Mouse (Mus musculus) intestine, postnatal 0 days (tissue): ENCODE measurements around the gene Cacng2. TPM values are rescaled to one million over a fixed set of nuclear protein-coding genes. Genes with fewer than 3 reads are reported as not detected.

ENCODE experiments used
- ATAC-seq: fragments of 200-750 bp; cut with Nextera tagmentation; 2 replicates; pipeline ENCODE4 v1.8.0; 2017; ENCODE audit warnings: mild to moderate bottlenecking, moderate TSS enrichment, moderate library complexity
- H3K27ac ChIP-seq: fragments of 300-500 bp; sonication (generic); 2 replicates; pipeline ENCODE4 v1.5.1; 2014; ENCODE audit warnings: mild to moderate bottlenecking, low read depth, low read length, moderate library complexity
- H3K27me3 ChIP-seq: fragments of 300-500 bp; sonication (generic); replicated peaks from 2 replicates; pipeline ENCODE4 v1.6.1; 2014; ENCODE audit warnings: low read length, mixed read lengths; ENCODE audit not compliant: control insufficient read depth, insufficient read depth
- H3K36me3 ChIP-seq: fragments of 300-500 bp; sonication (generic); 2 replicates; pipeline ENCODE4 v1.6.1; 2014; ENCODE audit warnings: mild to moderate bottlenecking, moderate library complexity; ENCODE audit not compliant: control insufficient read depth, insufficient read depth
- H3K4me1 ChIP-seq: fragments of 300-500 bp; sonication (generic); replicated peaks from 2 replicates; pipeline ENCODE4 v1.6.1; 2014; ENCODE audit warnings: antibody characterized with exemption, low read length, mixed read lengths; ENCODE audit not compliant: control insufficient read depth, insufficient read depth
- H3K4me2 ChIP-seq: fragments of 300-500 bp; sonication (generic); replicated peaks from 2 replicates; pipeline ENCODE4 v1.6.1; 2014; ENCODE audit warnings: low read depth, mild to moderate bottlenecking, moderate library complexity
- H3K4me3 ChIP-seq: fragments of 300-500 bp; sonication (generic); 2 replicates; pipeline ENCODE4 v1.5.1; 2014; ENCODE audit warnings: low read depth, low read length
- H3K9ac ChIP-seq: fragments of 300-500 bp; sonication (generic); 2 replicates; pipeline ENCODE4 v1.6.1; 2014; ENCODE audit warnings: mild to moderate bottlenecking, low read depth, low read length
- H3K9me3 ChIP-seq: fragments of 300-500 bp; sonication (generic); 2 replicates; pipeline ENCODE4 v1.6.1; 2016; ENCODE audit warnings: mixed run types; ENCODE audit not compliant: control insufficient read depth
- CTCF ChIP-seq: sonication (generic); IDR thresholded peaks from 2 replicates; pipeline ENCODE4 v1.5.1; 2016; ENCODE audit warnings: low read depth, mild to moderate bottlenecking, control low read depth, antibody characterized with exemption, moderate library complexity
- WGBS: fragments of 180-500 bp; shearing (Covaris S2); extraction: QIAGEN DNeasy Blood & Tissue Kit; methylation state at CpG from one replicate; pipeline ENCODE4 v1.1.7; 2014; 5-methylcytosine and 5-hydroxymethylcytosine counted together
- polyA plus RNA-seq: library from polyadenylated mRNA; unstranded; fragments of >200 nt; fragmentation: Nextera tagmentation; extraction: Ambion mirVana; gene quantifications from 2 replicates; pipeline ENCODE4 v1.2.1, GENCODE M21; 2015

The Cacng2 gene
- polyA plus RNA-seq, 1 experiment from 2014 or later = 0.05 TPM

DNA sequence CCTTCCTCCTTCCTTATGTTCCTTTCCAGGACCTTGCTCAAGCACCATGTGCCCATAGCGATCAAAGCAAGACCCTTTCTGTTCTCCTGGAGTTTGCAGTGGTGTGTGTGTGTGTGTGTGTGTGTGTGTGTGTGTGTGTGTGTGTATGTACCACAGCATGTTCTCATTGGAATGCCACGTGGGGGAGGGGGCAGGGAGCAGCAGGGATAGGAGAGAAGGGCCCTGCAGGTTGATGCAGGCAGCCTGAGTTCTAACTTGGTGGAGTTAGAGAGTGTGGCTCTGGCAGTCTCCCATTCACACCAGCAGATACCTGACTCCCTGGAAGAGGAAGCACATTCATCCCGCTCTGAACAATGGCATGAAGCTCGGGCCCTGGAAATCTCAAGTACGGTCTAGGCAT lies 41.6 kb downstream of the Cacng2 start:
- Histone ChIP-seq H3K9me3 (no peaks in the 10 kb centered on the region), H3K4me3 (no peak overlapping the region), H3K4me1 (no peaks in the 10 kb centered on the region), H3K36me3 (no peaks in the 10 kb centered on the region), H3K27me3 (no peaks in the 10 kb centered on the region), H3K9ac (no peak overlapping the region), H3K4me2 (no peak overlapping the region), H3K27ac (no peak overlapping the region)
- 66% methylated on average over 5 of the region's 5 CpGs for whole genome bisulfite sequencing
- ATAC-seq = no peak
- no peak for TF ChIP-seq CTCF

DNA sequence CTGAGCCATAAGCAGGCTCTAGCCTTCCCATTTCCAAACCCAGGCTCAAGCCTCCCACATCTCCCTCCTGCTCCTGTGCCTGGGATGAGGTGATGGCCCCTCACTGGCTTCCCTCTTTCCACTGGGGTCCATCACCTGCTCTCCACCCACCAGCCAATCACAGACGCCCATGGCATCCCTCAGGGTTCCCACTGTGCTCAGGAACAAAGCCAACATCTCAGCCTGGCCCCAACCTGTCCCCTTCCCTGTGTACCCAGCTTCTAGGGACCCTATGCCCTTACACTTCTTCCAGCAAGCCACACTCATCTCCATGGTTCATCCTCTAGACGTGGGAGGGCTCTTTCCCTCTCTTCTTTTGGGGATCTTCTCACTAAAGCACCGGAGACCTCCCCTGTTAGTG lies 43.9 kb downstream of the Cacng2 start:
- WGBS = 40% methylated on average over 3 of the region's 3 CpGs
- no peak for TF ChIP-seq CTCF
- no peak overlapping the region for H3K4me2 ChIP-seq
- H3K9me3 ChIP-seq = no peaks in the 10 kb centered on the region
- no peaks in the 10 kb centered on the region for H3K36me3 ChIP-seq
- no peak for ATAC-seq
- H3K27me3 ChIP-seq = no peaks in the 10 kb centered on the region
- H3K27ac ChIP-seq = no peak overlapping the region
- H3K4me3 ChIP-seq = no peak overlapping the region
- H3K9ac ChIP-seq = no peak overlapping the region
- H3K4me1 ChIP-seq = no peaks in the 10 kb centered on the region

- H3K4me1 ChIP-seq = no peaks in the 10 kb centered on the region
- TF ChIP-seq CTCF = no peak
- no peak overlapping the region for H3K27ac ChIP-seq
- 91% methylated on average over 7 of the region's 7 CpGs for WGBS
- no peak for ATAC-seq
- H3K36me3 ChIP-seq = no peaks in the 10 kb centered on the region
- H3K27me3 ChIP-seq = no peaks in the 10 kb centered on the region
- no peak overlapping the region for H3K9ac ChIP-seq
- no peak overlapping the region for H3K4me2 ChIP-seq
- H3K9me3 ChIP-seq = no peaks in the 10 kb centered on the region
- H3K4me3 ChIP-seq = no peak overlapping the region
These were observed 46.7 kb downstream of the Cacng2 start for GRCm38 (mm10) chr15:78073109-78073508.

DNA sequence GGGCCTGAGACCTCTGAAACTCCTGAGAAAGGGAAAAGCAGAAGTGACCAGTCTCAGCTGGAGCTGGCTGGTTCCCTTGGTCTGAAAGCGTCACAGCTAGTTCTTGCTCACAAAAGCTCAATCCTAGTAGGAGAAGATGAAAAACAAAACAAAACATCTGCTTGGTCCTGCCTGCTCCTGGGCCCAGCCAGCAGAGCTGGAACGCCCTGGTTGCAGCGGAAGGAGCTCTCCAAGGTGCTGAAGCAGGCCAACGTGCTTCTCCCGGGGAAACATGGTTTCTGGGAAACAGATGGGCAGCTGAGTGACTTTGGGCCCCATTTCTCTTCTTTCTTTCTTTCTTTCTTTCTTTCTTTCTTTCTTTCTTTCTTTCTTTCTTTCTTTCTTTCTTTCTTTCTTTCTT lies 53.4 kb downstream of the Cacng2 start:
- H3K9ac ChIP-seq = no peak overlapping the region
- WGBS = 2% methylated on average over 5 of the region's 5 CpGs
- H3K4me1 ChIP-seq = no peaks in the 10 kb centered on the region
- no peak overlapping the region for H3K4me3 ChIP-seq
- H3K9me3 ChIP-seq = no peaks in the 10 kb centered on the region
- H3K4me2 ChIP-seq = no peak overlapping the region
- TF ChIP-seq CTCF = no peak
- no peaks in the 10 kb centered on the region for H3K27me3 ChIP-seq
- no peak overlapping the region for H3K27ac ChIP-seq
- ATAC-seq = no peak
- no peaks in the 10 kb centered on the region for H3K36me3 ChIP-seq

GRCm38 (mm10) chr15:78065541-78065940 lies 54.3 kb downstream of the Cacng2 start:
- H3K4me3 ChIP-seq = no peak overlapping the region
- no peak overlapping the region for H3K27ac ChIP-seq
- H3K27me3 ChIP-seq = no peaks in the 10 kb centered on the region
- WGBS = 80% methylated on average over 5 of the region's 5 CpGs
- no peak overlapping the region for H3K9ac ChIP-seq
- no peaks in the 10 kb centered on the region for H3K9me3 ChIP-seq
- no peaks in the 10 kb centered on the region for H3K36me3 ChIP-seq
- H3K4me2 ChIP-seq = no peak overlapping the region
- no peak for ATAC-seq
- no peaks in the 10 kb centered on the region for H3K4me1 ChIP-seq
- no peak for TF ChIP-seq CTCF

- Histone ChIP-seq H3K9me3 (no peaks in the 10 kb centered on the region), H3K9ac (no peak overlapping the region), H3K4me1 (no peaks in the 10 kb centered on the region), H3K36me3 (no peaks in the 10 kb centered on the region), H3K27me3 (no peaks in the 10 kb centered on the region), H3K4me3 (no peak overlapping the region), H3K27ac (no peak overlapping the region), H3K4me2 (no peak overlapping the region)
- no peak for ATAC-seq
- 54% methylated on average over 6 of the region's 6 CpGs for WGBS
- no peak for TF ChIP-seq CTCF
These were observed 55.5 kb downstream of the Cacng2 start for GRCm38 (mm10) chr15:78064340-78064739.

DNA sequence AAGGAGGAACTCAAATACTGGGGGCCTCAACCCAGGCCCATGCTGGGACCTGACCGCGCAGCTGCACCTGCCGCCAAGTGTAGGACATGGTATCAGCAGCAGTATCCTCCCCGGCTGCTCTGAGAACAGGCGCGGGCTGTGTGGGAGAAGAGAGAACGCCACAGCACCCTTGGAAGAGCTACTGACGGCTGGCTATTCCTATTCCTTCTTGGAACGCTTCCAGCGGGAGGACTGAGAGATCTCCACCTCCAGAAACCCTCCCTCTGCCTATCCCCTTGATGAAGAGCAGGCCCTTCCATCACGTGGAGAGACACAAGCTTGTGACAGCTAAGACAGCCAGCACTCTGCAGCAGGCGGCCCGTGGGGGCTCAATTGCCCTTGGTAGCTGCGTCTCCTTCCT lies 57.4 kb downstream of the Cacng2 start:
- no peaks in the 10 kb centered on the region for H3K27me3 ChIP-seq
- ATAC-seq = no peak
- no peak for TF ChIP-seq CTCF
- H3K36me3 ChIP-seq = no peaks in the 10 kb centered on the region
- no peak overlapping the region for H3K27ac ChIP-seq
- H3K4me1 ChIP-seq = no peaks in the 10 kb centered on the region
- H3K9me3 ChIP-seq = no peaks in the 10 kb centered on the region
- H3K9ac ChIP-seq = no peak overlapping the region
- H3K4me2 ChIP-seq = no peak overlapping the region
- no peak overlapping the region for H3K4me3 ChIP-seq
- WGBS = 61% methylated on average over 14 of the region's 14 CpGs
